Mouse (Mus musculus): ENCODE data around the gene Cops7a. TPM values are rescaled to one million over a fixed set of nuclear protein-coding genes. Genes with fewer than 3 reads are reported as not detected.

Gene Cops7a
- total and polyA plus RNA-seq, 2 experiments from 2014 or later = 92.3 to 131 TPM

- H3K36me3 ChIP-seq (ENCODE audit: insufficient read depth, low read length) = peaks cover 22% of the 10 kb centered on the region
- DNase-seq (ENCODE audit: low spot score) = peak; percentile 47
- WGBS = under 1% methylated on average over 12 of the region's 12 CpGs
- no peaks in the 10 kb centered on the region for H3K9me3 ChIP-seq (ENCODE audit: low read length)
- ATAC-seq (ENCODE audit: low FRiP score) = no peak
- H3K9ac ChIP-seq (replicated peaks; ENCODE audit: low read length, poor library complexity, severe bottlenecking) = peak overlapping the region; percentile 97
- H3K4me2 ChIP-seq (ENCODE audit: low read depth, low read length, poor library complexity, severe bottlenecking) = peak overlapping the region; percentile 99
- H3K27me3 ChIP-seq (ENCODE audit: insufficient read depth, low read length) = no peaks in the 10 kb centered on the region
- peak overlapping the region; percentile 100 for H3K27ac ChIP-seq (ENCODE audit: low read depth, low read length)
- TF ChIP-seq CTCF (IDR thresholded peaks at IDR 0.05) = no peak
- H3K4me3 ChIP-seq (ENCODE audit: low read depth, low read length) = peak overlapping the region; percentile 68
- peaks cover 16% of the 10 kb centered on the region for H3K4me1 ChIP-seq (ENCODE audit: insufficient read depth, low read length)
Observed at GRCm38 (mm10) chr6:124915942-124916694, 49.2 kb downstream of the Cops7a start.

- Histone ChIP-seq H3K9me3 (ENCODE audit: low read length) (no peaks in the 10 kb centered on the region), H3K36me3 (ENCODE audit: insufficient read depth, low read length) (peaks cover 22% of the 10 kb centered on the region), H3K9ac (replicated peaks; ENCODE audit: low read length, poor library complexity, severe bottlenecking) (peak overlapping the region; percentile 97), H3K4me2 (ENCODE audit: low read depth, low read length, poor library complexity, severe bottlenecking) (peak overlapping the region; percentile 99), H3K27ac (ENCODE audit: low read depth, low read length) (peak overlapping the region; percentile 100), H3K4me3 (ENCODE audit: low read depth, low read length) (peak overlapping the region; percentile 68), H3K4me1 (ENCODE audit: insufficient read depth, low read length) (peaks cover 11% of the 10 kb centered on the region), H3K27me3 (ENCODE audit: insufficient read depth, low read length) (no peaks in the 10 kb centered on the region)
- 2% methylated on average over 22 of the region's 22 CpGs for WGBS
- DNase-seq (ENCODE audit: low spot score) = no peak
- no peak for ATAC-seq (ENCODE audit: low FRiP score)
- TF ChIP-seq CTCF (IDR thresholded peaks at IDR 0.05) = no peak
Observed at GRCm38 (mm10) chr6:124915160-124915941, 50.0 kb downstream of the Cops7a start.

GRCm38 (mm10) chr6:124914511-124914910, 50.8 kb downstream of the Cops7a start:
- Histone ChIP-seq H3K4me2 (ENCODE audit: low read depth, low read length, poor library complexity, severe bottlenecking) (peak overlapping the region; percentile 99), H3K4me1 (ENCODE audit: insufficient read depth, low read length) (peaks cover 11% of the 10 kb centered on the region; the same call in 1 of the 2 replicates), H3K9me3 (ENCODE audit: low read length) (no peaks in the 10 kb centered on the region), H3K27ac (ENCODE audit: low read depth, low read length) (0 out of 2 replicates have a peak overlapping the region, but pooled peaks have one; percentile 100), H3K27me3 (ENCODE audit: insufficient read depth, low read length) (no peaks in the 10 kb centered on the region), H3K4me3 (ENCODE audit: low read depth, low read length) (peak overlapping the region; percentile 68), H3K9ac (replicated peaks; ENCODE audit: low read length, poor library complexity, severe bottlenecking) (0 out of 2 replicates have a peak overlapping the region, but pooled peaks have one; percentile 9), H3K36me3 (ENCODE audit: insufficient read depth, low read length) (peaks cover 22% of the 10 kb centered on the region)
- 75% methylated on average over 7 of the region's 7 CpGs for whole genome bisulfite sequencing
- DNase-seq (ENCODE audit: low spot score) (no peak), ATAC-seq (ENCODE audit: low FRiP score) (no peak)
- TF ChIP-seq CTCF (IDR thresholded peaks at IDR 0.05) = no peak

- no peak overlapping the region for H3K4me3 ChIP-seq (ENCODE audit: low read depth, low read length)
- no peak for DNase-seq (ENCODE audit: low spot score)
- peak overlapping the region; percentile 99; the same call in 1 of the 2 replicates for H3K4me2 ChIP-seq (ENCODE audit: low read depth, low read length, poor library complexity, severe bottlenecking)
- 0 out of 2 replicates have a peak overlapping the region, but pooled peaks have one; percentile 9 for H3K9ac ChIP-seq (replicated peaks; ENCODE audit: low read length, poor library complexity, severe bottlenecking)
- H3K36me3 ChIP-seq (ENCODE audit: insufficient read depth, low read length) = peaks cover 22% of the 10 kb centered on the region
- peaks cover 11% of the 10 kb centered on the region; the same call in 1 of the 2 replicates for H3K4me1 ChIP-seq (ENCODE audit: insufficient read depth, low read length)
- ATAC-seq (ENCODE audit: low FRiP score) = no peak
- H3K9me3 ChIP-seq (ENCODE audit: low read length) = no peaks in the 10 kb centered on the region
- 54% methylated on average over 13 of the region's 14 CpGs for WGBS
- H3K27ac ChIP-seq (ENCODE audit: low read depth, low read length) = no peak overlapping the region
- TF ChIP-seq CTCF (IDR thresholded peaks at IDR 0.05) = no peak
- no peaks in the 10 kb centered on the region for H3K27me3 ChIP-seq (ENCODE audit: insufficient read depth, low read length)
Observed at GRCm38 (mm10) chr6:124913721-124914285, 51.5 kb downstream of the Cops7a start.

- ATAC-seq (ENCODE audit: low FRiP score) (no peak), DNase-seq (ENCODE audit: low spot score) (no peak)
- WGBS = 58% methylated on average over 6 of the region's 6 CpGs
- Histone ChIP-seq H3K4me3 (ENCODE audit: low read depth, low read length) (no peak overlapping the region), H3K36me3 (ENCODE audit: insufficient read depth, low read length) (peaks cover 22% of the 10 kb centered on the region), H3K9ac (replicated peaks; ENCODE audit: low read length, poor library complexity, severe bottlenecking) (no peak overlapping the region), H3K27me3 (ENCODE audit: insufficient read depth, low read length) (no peaks in the 10 kb centered on the region), H3K27ac (ENCODE audit: low read depth, low read length) (no peak overlapping the region), H3K9me3 (ENCODE audit: low read length) (no peaks in the 10 kb centered on the region), H3K4me2 (ENCODE audit: low read depth, low read length, poor library complexity, severe bottlenecking) (no peak overlapping the region), H3K4me1 (ENCODE audit: insufficient read depth, low read length) (peaks cover 11% of the 10 kb centered on the region; the same call in 1 of the 2 replicates)
- no peak for TF ChIP-seq CTCF (IDR thresholded peaks at IDR 0.05)
Observed at GRCm38 (mm10) chr6:124913214-124913613, 52.1 kb downstream of the Cops7a start.
